Mouse (Mus musculus) embryonic facial prominence, embryonic 14.5 days (tissue): ENCODE measurements around the gene Cib1. TPM values are rescaled to one million over a fixed set of nuclear protein-coding genes. Genes with fewer than 3 reads are reported as not detected.
A peak's percentile ranks its signal among the peaks of the same experiment; 100 is the strongest.

Experiments
- ATAC-seq: fragments of 200-750 bp; cut with Nextera tagmentation; 2 replicates; pipeline ENCODE4 v1.8.0; 2017; ENCODE audit warnings: low read depth, moderate number of reproducible peaks, moderate TSS enrichment
- DNase-seq: peaks from one replicate; pipeline ENCODE4 v3.0.0-alpha.2; 2015; ENCODE audit warnings: low spot score
- H3K27ac ChIP-seq: fragments of 300-500 bp; sonication (generic); replicated peaks from 2 replicates; pipeline ENCODE4 v1.5.1; 2014; ENCODE audit warnings: low read depth, mild to moderate bottlenecking, low read length, moderate library complexity
- H3K27me3 ChIP-seq: fragments of 300-500 bp; sonication (generic); replicated peaks from 2 replicates; pipeline ENCODE4 v1.6.1; 2014; ENCODE audit warnings: low read length; ENCODE audit not compliant: control insufficient read depth, insufficient read depth
- H3K36me3 ChIP-seq: fragments of 300-500 bp; sonication (generic); 2 replicates; pipeline ENCODE4 v1.6.1; 2014; ENCODE audit warnings: low read length, mixed read lengths; ENCODE audit not compliant: control insufficient read depth, insufficient read depth
- H3K4me1 ChIP-seq: fragments of 300-500 bp; sonication (generic); 2 replicates; pipeline ENCODE4 v1.6.1; 2014; ENCODE audit warnings: antibody characterized with exemption, low read length; ENCODE audit not compliant: control insufficient read depth, insufficient read depth
- H3K4me2 ChIP-seq: fragments of 300-500 bp; sonication (generic); 2 replicates; pipeline ENCODE4 v1.6.1; 2014; ENCODE audit warnings: low read depth, mild to moderate bottlenecking, low read length, moderate library complexity, mixed read lengths
- H3K4me3 ChIP-seq: fragments of 300-500 bp; sonication (generic); 2 replicates; pipeline ENCODE4 v1.5.1; 2014; ENCODE audit warnings: low read depth, mild to moderate bottlenecking, low read length
- H3K9ac ChIP-seq: fragments of 300-500 bp; sonication (generic); 2 replicates; pipeline ENCODE4 v1.6.1; 2014; ENCODE audit warnings: low read depth, mild to moderate bottlenecking, low read length, moderate library complexity, mixed read lengths
- H3K9me3 ChIP-seq: fragments of 300-500 bp; sonication (generic); 2 replicates; pipeline ENCODE4 v1.6.1; 2016; ENCODE audit warnings: low read length; ENCODE audit not compliant: control insufficient read depth
- WGBS: fragments of 180-500 bp; shearing (Covaris S2); extraction: QIAGEN DNeasy Blood & Tissue Kit; methylation state at CpG from one replicate; pipeline ENCODE4 v1.1.7; 2014; 5-methylcytosine and 5-hydroxymethylcytosine counted together
- polyA plus RNA-seq: library from polyadenylated mRNA; unstranded; fragments of >200 nt; fragmentation: Nextera tagmentation; extraction: Ambion mirVana; gene quantifications from 2 replicates; pipeline ENCODE4 v1.2.1, GENCODE M21; 2014

Cib1 gene
- 73.7 and 89.1 TPM in 2 replicates for polyA plus RNA-seq

DNA sequence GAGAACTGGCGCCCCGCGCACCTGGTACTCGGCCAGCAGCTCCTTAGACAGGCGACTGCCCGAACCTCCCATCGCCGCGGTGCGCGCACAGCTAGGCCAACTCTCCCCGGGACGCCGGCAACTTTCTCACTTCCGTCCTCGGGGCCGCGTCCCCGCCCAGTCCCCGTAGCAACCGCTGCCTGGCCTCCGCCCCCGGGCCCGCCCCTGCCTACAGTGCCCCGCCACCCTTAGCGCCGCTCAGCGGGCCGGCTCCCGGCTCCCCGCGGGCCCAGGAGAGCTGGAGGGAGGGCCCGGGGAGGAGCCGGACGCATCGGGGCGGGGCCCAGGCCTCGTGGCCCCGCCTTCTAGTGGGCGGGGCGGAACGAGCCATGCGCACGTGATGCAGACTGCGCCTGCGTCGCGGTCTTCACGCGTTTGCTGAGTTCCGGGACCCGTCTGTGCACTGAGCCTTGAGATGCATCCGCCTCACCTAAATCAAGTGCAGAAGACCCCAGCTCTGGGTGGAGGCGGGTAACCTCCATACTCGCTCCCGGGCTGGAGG, at the start of gene Cib1, which contains the start of gene Gdpgp1:
TSS of gene Cib1 (minus strand) at position 325 of the 541 bp plus-strand sequence.
TSS of gene Gdpgp1 (plus strand) at position 377 of the 541 bp plus-strand sequence.
- H3K9me3 ChIP-seq: no peaks in the 10 kb centered on the region
- H3K27ac ChIP-seq: no peak within 1 kb of the TSS; the same call in 1 of the 2 replicates
- H3K4me2 ChIP-seq: peak within 1 kb of the TSS; percentile 91
- peak within 1 kb of the TSS; percentile 74 for H3K4me3 ChIP-seq
- H3K36me3 ChIP-seq: peaks cover 7% of the 10 kb centered on the region; the same call in 1 of the 2 replicates
- peak; percentile 99 for ATAC-seq
- H3K4me1 ChIP-seq: peaks cover 6% of the 10 kb centered on the region; the same call in 1 of the 2 replicates
- H3K9ac ChIP-seq: peak within 1 kb of the TSS; percentile 72
- WGBS: 0% methylated on average over 24 of the region's 56 CpGs
- DNase-seq: peak; percentile 97
- H3K27me3 ChIP-seq: no peaks in the 10 kb centered on the region

DNA sequence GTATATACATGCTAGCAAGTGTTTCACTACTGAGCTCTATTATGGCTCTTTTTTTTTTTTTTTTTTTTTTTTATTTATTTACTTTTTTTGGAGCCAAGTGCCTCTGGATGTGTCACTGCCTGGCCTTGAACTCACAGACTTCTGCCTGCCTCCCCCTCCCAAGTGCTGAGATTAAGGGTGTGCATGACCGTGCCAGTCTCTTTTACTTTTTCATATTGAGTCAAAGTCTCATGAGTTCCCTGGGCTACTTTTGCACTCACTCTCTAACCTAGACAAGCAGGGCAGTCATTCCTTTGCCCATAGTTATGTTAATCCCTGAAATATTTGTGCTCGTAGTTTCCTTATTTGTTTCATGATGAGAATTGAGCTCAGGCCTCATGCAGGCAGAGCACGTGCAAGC, 49.0 kb upstream of the Cib1 start:
- peaks cover 84% of the 10 kb centered on the region for H3K36me3 ChIP-seq
- no peaks in the 10 kb centered on the region for H3K4me1 ChIP-seq
- no peak overlapping the region for H3K4me2 ChIP-seq
- no peaks in the 10 kb centered on the region for H3K9me3 ChIP-seq
- DNase-seq (no peak), ATAC-seq (no peak)
- no peak overlapping the region for H3K4me3 ChIP-seq
- no peaks in the 10 kb centered on the region for H3K27me3 ChIP-seq
- no peak overlapping the region for H3K27ac ChIP-seq
- H3K9ac ChIP-seq: no peak overlapping the region
- WGBS: 87% methylated on average over 3 of the region's 3 CpGs

DNA sequence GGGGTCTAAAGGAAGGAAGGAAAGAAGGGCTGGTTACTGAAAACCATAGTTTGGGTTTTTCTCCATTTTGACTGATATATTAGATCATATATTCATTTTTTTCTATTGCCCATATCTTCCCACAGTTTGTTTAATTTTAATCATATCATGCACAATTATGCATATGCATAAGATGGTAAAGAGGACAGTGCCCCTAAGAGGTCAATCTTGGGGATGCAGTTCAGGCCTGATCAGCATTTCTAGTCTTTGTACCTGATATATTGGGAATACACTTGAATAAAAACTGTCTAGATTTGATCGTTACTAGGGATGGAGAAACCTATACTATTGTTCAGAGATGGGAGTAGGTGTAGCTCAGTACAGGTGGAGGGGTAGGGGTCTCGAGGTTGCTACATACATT, 48.4 kb upstream of the Cib1 start:
- Histone ChIP-seq H3K4me3 (no peak overlapping the region), H3K9me3 (no peaks in the 10 kb centered on the region), H3K36me3 (peaks cover 85% of the 10 kb centered on the region), H3K4me1 (no peaks in the 10 kb centered on the region), H3K27me3 (no peaks in the 10 kb centered on the region), H3K4me2 (no peak overlapping the region), H3K27ac (no peak overlapping the region), H3K9ac (no peak overlapping the region)
- no peak for DNase-seq
- WGBS: 86% methylated on average over 2 of the region's 2 CpGs
- no peak for ATAC-seq

DNA sequence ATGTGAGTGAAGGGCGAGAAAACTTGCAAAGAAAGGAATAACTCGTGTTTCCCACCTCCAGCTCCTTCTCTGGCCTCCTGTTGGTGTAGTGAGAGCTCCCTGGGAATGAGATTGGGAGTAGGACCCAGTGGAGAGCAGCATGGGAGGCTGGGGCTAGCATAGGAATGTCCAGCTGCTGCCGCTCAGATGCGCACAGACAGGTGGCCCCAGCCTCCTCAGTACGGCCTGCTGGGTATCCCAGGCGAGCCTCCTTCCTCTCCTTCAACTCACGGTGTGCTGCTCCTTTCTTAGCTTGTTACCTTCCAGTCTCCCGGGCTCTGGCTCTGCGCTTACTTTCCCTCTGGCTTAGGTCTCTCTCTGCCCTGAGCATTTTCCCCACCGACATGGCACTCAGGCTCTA, 47.4 kb upstream of the Cib1 start:
- Histone ChIP-seq H3K4me1 (no peaks in the 10 kb centered on the region), H3K4me2 (no peak overlapping the region), H3K4me3 (no peak overlapping the region), H3K9ac (no peak overlapping the region), H3K9me3 (peaks cover 3% of the 10 kb centered on the region), H3K36me3 (peaks cover 83% of the 10 kb centered on the region), H3K27me3 (no peaks in the 10 kb centered on the region), H3K27ac (no peak overlapping the region)
- WGBS: 82% methylated on average over 9 of the region's 10 CpGs
- DNase-seq (peak; percentile 19), ATAC-seq (no peak)

DNA sequence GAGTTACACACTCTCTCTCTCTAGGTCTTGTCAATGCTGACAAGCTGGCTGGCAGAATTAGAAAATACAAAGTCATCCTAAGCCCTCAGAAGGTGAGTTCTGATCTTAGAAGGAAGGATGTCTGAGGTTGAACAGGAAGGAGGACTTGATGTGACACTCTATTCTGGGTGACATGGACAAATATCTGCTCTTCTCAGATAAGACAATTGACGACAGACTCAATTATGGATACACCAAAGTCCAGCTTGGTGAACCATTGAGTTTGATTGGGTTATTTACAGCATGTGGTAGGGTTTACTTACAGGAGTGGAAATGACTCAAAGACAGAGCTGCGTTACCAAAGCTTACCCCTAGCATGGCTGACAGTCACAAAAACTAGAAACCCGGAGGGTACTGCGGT, 43.8 kb upstream of the Cib1 start:
- Histone ChIP-seq H3K4me3 (no peak overlapping the region), H3K4me2 (no peak overlapping the region), H3K4me1 (no peaks in the 10 kb centered on the region), H3K9ac (no peak overlapping the region), H3K27ac (no peak overlapping the region), H3K36me3 (peaks cover 74% of the 10 kb centered on the region), H3K9me3 (peaks cover 19% of the 10 kb centered on the region), H3K27me3 (no peaks in the 10 kb centered on the region)
- ATAC-seq: no peak
- no peak for DNase-seq
- WGBS: 98% methylated on average over 4 of the region's 4 CpGs

DNA sequence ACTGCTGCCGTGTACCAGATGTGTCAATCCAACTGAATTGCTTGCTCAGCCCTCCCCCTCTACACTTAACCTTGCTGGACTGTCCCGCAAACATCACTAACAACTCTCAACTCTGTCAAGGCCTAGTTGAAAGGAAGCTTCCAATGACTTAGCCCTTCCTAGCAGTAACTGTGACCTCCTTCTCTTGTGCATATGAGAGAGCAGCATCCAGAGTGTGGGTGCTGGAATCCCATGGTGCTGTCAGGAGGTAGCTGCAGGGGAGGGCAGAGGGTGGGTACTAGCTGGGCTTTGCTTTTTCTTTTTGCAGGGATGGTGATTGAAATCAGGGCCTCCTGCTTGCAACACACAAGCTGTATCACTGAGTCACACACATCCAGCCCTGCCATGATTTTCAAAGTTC, 40.8 kb upstream of the Cib1 start:
- H3K4me1 ChIP-seq: peaks cover 11% of the 10 kb centered on the region
- no peak overlapping the region for H3K27ac ChIP-seq
- peaks cover 56% of the 10 kb centered on the region for H3K36me3 ChIP-seq
- no peak for DNase-seq
- no peak overlapping the region for H3K4me2 ChIP-seq
- no peak overlapping the region for H3K9ac ChIP-seq
- WGBS: 84% methylated on average over 2 of the region's 2 CpGs
- H3K9me3 ChIP-seq: peaks cover 19% of the 10 kb centered on the region
- H3K27me3 ChIP-seq: no peaks in the 10 kb centered on the region
- H3K4me3 ChIP-seq: no peak overlapping the region
- ATAC-seq: no peak

DNA sequence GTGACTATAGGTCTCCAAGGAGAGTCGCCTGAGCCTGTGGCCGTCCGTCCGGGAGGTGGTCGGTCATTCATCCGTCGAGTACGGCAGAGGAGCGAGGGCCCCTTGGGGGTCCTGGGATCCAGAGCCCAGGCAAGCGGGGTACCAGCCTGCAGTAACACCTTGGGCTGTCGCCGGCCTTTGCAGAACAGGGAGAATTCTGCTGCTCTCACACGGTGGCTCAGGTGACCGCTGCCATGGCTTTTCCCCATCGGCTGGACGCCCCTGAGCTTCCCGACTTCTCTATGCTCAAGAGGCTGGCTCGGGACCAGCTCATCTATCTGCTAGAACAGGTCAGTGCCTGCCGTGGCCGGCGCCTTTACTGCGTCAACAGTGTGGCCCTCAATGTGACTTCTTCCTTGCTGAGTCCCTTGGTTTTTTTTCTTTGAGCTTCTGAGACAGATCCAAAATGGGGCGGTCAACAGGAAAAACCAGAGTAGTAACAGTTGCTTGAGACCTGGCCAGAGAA, 37.2 kb upstream of the Cib1 start:
- H3K4me1 ChIP-seq: peaks cover 11% of the 10 kb centered on the region
- H3K9me3 ChIP-seq: peaks cover 13% of the 10 kb centered on the region
- ATAC-seq (peak; percentile 50), DNase-seq (peak; percentile 9)
- peak overlapping the region; percentile 87 for H3K4me2 ChIP-seq
- whole genome bisulfite sequencing: 1% methylated on average over 23 of the region's 23 CpGs
- H3K36me3 ChIP-seq: peaks cover 48% of the 10 kb centered on the region
- peak overlapping the region; percentile 63; the same call in 1 of the 2 replicates for H3K27ac ChIP-seq
- H3K27me3 ChIP-seq: no peaks in the 10 kb centered on the region
- H3K4me3 ChIP-seq: peak overlapping the region; percentile 88
- peak overlapping the region; percentile 82 for H3K9ac ChIP-seq

DNA sequence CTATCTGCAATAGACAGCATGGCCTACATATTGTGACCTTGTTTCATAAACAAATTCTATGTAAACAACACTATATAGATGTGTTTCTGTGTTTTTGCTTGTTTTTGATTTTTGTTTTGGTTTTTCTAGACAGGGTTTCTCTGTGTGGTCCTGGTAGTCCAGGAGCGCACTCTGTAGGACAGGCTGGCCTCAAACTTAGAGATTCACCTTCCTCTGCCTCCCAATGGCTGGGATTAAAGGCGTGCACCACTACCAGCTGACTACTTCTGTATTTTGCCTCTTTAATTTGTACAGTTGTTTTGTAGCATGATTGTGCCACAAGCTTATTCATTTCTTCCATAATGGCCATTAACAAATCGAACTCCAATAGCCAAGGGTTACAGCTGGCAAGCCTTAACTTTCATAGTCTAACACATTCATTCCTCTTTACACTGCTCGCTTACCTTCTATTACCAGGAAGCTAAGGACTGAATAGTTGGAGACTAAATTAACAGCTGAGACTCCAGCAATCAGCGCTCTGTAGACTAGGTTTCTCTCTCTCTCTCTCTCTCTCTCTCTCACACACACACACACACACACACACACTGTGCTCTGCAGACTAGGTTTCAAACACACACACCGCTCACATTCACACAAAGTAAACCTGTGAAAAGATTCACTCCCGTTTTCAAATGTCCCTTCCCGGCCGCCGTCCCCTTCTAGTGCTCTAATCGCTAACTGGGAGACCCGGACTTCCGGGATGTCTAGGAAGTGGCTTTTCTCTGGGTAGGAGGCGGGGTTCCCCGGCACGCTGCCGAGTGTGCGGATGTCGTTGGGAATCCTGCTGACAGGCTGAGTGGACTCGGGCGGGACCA, 36.5 kb upstream of the Cib1 start, which contains the start of gene Vps33b:
TSS of gene Vps33b (plus strand) at position 753 of the 854 bp plus-strand sequence.
- H3K27ac ChIP-seq: peak within 1 kb of the TSS; percentile 63; the same call in 1 of the 2 replicates
- ATAC-seq: peak; percentile 91
- peak; percentile 97 for DNase-seq
- H3K4me2 ChIP-seq: peak within 1 kb of the TSS; percentile 87
- H3K4me3 ChIP-seq: peak within 1 kb of the TSS; percentile 88
- H3K9ac ChIP-seq: peak within 1 kb of the TSS; percentile 82
- H3K27me3 ChIP-seq: no peaks in the 10 kb centered on the region
- 3% methylated on average over 21 of the region's 21 CpGs for WGBS
- peaks cover 11% of the 10 kb centered on the region for H3K4me1 ChIP-seq
- peaks cover 48% of the 10 kb centered on the region for H3K36me3 ChIP-seq
- H3K9me3 ChIP-seq: peaks cover 6% of the 10 kb centered on the region
